Mouse (Mus musculus) kidney, postnatal 0 days (tissue): ENCODE data around the gene 9930104L06Rik. TPM values are rescaled to one million over a fixed set of nuclear protein-coding genes. Genes with fewer than 3 reads are reported as not detected.

Source experiments
- ATAC-seq: fragments of 200-750 bp; cut with Nextera tagmentation; replicated peaks from 2 replicates; pipeline ENCODE4 v1.8.0; 2017; ENCODE audit warnings: low read depth, moderate number of reproducible peaks, moderate TSS enrichment, moderate library complexity; ENCODE audit not compliant: low FRiP score
- DNase-seq: peaks from one replicate; pipeline ENCODE4 v3.0.0-alpha.2; 2016; ENCODE audit warnings: low spot score
- H3K27ac ChIP-seq: fragments of 300-500 bp; sonication (generic); 2 replicates; pipeline ENCODE4 v1.5.1; 2014; ENCODE audit warnings: mild to moderate bottlenecking
- H3K27me3 ChIP-seq: fragments of 300-500 bp; sonication (generic); 2 replicates; pipeline ENCODE4 v1.6.1; 2014; ENCODE audit warnings: low read length, mixed read lengths; ENCODE audit not compliant: insufficient read depth
- H3K36me3 ChIP-seq: fragments of 300-500 bp; sonication (generic); 2 replicates; pipeline ENCODE4 v1.6.1; 2014; ENCODE audit warnings: low read length, mixed read lengths; ENCODE audit not compliant: insufficient read depth
- H3K4me1 ChIP-seq: fragments of 300-500 bp; sonication (generic); replicated peaks from 2 replicates; pipeline ENCODE4 v1.6.1; 2014; ENCODE audit warnings: antibody characterized with exemption, low read length, mixed read lengths; ENCODE audit not compliant: insufficient read depth
- H3K4me2 ChIP-seq: fragments of 300-500 bp; sonication (generic); 2 replicates; pipeline ENCODE4 v1.6.1; 2014; ENCODE audit warnings: mild to moderate bottlenecking, low read length, moderate library complexity, mixed read lengths
- H3K4me3 ChIP-seq: fragments of 300-500 bp; sonication (generic); replicated peaks from 2 replicates; pipeline ENCODE4 v1.5.1; 2014; ENCODE audit warnings: low read depth, low read length
- H3K9ac ChIP-seq: fragments of 300-500 bp; sonication (generic); 2 replicates; pipeline ENCODE4 v1.6.1; 2014; ENCODE audit warnings: low read depth, low read length
- H3K9me3 ChIP-seq: fragments of 300-500 bp; sonication (generic); replicated peaks from 2 replicates; pipeline ENCODE4 v1.6.1; 2016; ENCODE audit warnings: low read length, inconsistent platforms, mixed read lengths
- CTCF ChIP-seq: IDR thresholded peaks from 2 replicates; pipeline ENCODE4 v1.5.1; 2016; ENCODE audit warnings: antibody characterized with exemption, low read depth, mild to moderate bottlenecking, moderate library complexity
- WGBS: fragments of 180-500 bp; shearing (Covaris S2); extraction: QIAGEN DNeasy Blood & Tissue Kit; methylation state at CpG from one replicate; pipeline ENCODE4 v1.1.7; 2014; 5-methylcytosine and 5-hydroxymethylcytosine counted together
- polyA plus RNA-seq: library from polyadenylated mRNA; unstranded; fragments of >200 nt; fragmentation: Nextera tagmentation; extraction: Ambion mirVana; gene quantifications from 2 replicates; pipeline ENCODE4 v1.2.1, GENCODE M21; 2015

The 9930104L06Rik gene
- polyA plus RNA-seq, 1 experiment from 2014 or later = 7.4 TPM

DNA sequence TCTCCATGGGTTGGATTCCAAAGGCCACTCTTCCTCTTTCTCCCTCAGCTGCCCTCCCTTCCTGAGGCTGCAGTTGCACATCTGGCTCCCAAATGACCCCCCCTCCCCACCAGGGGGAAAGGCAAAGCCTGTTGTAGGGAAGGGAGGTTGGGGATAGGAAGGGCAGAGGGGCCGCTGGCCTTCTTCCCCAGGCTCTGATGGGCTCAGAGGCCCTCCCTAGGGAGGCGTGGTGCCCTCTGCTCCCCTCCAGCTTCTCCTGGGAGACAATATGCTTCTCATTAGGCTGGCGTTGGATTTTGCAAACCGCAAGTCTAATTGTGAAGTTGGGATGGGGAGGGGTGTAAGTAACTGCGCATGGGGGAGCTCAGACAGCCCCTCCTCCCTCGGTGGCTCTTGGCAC, 31.9 kb downstream of the 9930104L06Rik start:
- WGBS = 65% methylated on average over 6 of the region's 6 CpGs
- Histone ChIP-seq H3K4me1 (no peaks in the 10 kb centered on the region), H3K4me2 (no peak overlapping the region), H3K27me3 (no peaks in the 10 kb centered on the region), H3K9me3 (no peaks in the 10 kb centered on the region), H3K36me3 (no peaks in the 10 kb centered on the region), H3K27ac (no peak overlapping the region), H3K4me3 (no peak overlapping the region), H3K9ac (no peak overlapping the region)
- DNase-seq (no peak), ATAC-seq (no peak)
- TF ChIP-seq CTCF = no peak

DNA sequence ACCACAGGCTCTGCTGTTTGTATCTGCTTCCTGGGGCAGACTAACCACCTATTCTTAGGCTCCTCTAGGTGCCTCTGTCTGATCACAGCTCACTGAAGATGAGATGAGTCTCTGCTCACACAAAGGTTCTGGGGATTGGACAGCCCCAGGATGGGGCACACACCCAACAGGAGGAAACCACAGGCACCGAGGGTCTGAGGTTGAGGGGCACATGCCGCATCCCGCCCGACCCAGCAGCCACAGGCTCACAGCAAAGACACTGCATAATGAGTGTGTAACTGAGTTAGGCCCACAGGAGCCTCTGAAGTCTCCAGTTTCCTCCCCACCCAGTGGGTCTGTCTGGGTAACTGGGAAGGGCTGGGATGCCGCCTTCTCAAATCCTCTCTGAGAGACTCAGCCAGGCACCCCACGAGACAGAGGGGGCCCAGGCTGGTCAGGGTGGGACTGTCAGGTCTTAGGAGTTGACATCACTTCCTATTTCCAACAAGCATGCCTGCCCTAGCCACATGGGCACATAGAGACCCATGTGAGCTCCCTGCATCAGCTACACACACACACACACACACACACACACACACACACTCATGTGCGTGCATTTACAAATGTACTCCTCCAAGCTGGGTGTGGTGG, 32.5 kb downstream of the 9930104L06Rik start:
- Histone ChIP-seq H3K4me1 (no peaks in the 10 kb centered on the region), H3K27ac (no peak overlapping the region), H3K9ac (no peak overlapping the region), H3K27me3 (no peaks in the 10 kb centered on the region), H3K9me3 (no peaks in the 10 kb centered on the region), H3K4me2 (no peak overlapping the region), H3K36me3 (no peaks in the 10 kb centered on the region), H3K4me3 (no peak overlapping the region)
- TF ChIP-seq CTCF = no peak
- no peak for ATAC-seq
- DNase-seq = no peak
- 74% methylated on average over 7 of the region's 7 CpGs for WGBS

DNA sequence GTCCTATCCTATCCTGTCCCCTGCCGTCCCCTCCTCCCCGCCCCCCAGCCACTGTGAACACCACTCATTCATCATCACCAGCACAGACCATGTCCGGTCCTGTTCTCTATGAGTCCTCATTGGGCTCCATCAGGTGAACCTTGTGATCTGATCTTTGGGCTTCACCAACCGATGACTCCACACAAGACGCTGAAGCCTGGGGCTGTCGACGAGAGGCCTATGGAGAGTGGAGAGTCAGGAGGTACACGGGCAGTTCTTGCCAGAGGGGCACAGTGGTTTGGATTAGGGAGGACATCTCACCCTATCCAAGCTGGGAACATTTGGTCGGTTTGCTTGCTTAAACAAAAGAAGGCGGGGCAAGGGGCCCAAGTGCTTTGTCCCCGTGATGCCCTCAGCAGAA, 33.3 kb downstream of the 9930104L06Rik start:
- Histone ChIP-seq H3K36me3 (no peaks in the 10 kb centered on the region), H3K4me1 (no peaks in the 10 kb centered on the region), H3K27me3 (no peaks in the 10 kb centered on the region), H3K9ac (no peak overlapping the region), H3K4me2 (no peak overlapping the region), H3K4me3 (no peak overlapping the region), H3K9me3 (no peaks in the 10 kb centered on the region), H3K27ac (no peak overlapping the region)
- TF ChIP-seq CTCF = no peak
- ATAC-seq (no peak), DNase-seq (no peak)
- 66% methylated on average over 11 of the region's 11 CpGs for WGBS

DNA sequence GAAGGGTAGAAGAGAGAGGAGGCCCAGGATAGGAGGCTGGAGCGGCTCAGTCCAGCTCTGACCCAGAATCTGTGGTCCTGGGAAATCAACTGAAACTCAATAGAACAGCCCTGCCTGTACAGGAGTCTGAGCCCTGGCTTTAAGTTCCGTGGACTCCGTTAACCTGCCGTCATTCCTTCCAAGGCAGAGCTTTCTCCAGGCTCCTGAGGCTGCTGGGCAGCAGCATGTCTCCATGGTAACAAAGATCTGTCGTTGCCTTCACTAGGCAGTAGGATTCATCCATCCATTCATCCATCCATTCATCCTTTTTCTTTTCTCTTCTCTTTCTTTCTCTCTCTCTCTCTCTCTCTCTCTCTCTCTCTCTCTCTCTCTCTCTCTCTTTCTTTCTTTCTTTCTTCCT, 33.8 kb downstream of the 9930104L06Rik start:
- no peaks in the 10 kb centered on the region for H3K36me3 ChIP-seq
- ATAC-seq (no peak), DNase-seq (no peak)
- TF ChIP-seq CTCF = no peak
- no peak overlapping the region for H3K27ac ChIP-seq
- H3K4me2 ChIP-seq = no peak overlapping the region
- H3K4me1 ChIP-seq = no peaks in the 10 kb centered on the region
- no peak overlapping the region for H3K4me3 ChIP-seq
- no peaks in the 10 kb centered on the region for H3K27me3 ChIP-seq
- no peaks in the 10 kb centered on the region for H3K9me3 ChIP-seq
- H3K9ac ChIP-seq = no peak overlapping the region
- WGBS = 39% methylated on average over 5 of the region's 5 CpGs

DNA sequence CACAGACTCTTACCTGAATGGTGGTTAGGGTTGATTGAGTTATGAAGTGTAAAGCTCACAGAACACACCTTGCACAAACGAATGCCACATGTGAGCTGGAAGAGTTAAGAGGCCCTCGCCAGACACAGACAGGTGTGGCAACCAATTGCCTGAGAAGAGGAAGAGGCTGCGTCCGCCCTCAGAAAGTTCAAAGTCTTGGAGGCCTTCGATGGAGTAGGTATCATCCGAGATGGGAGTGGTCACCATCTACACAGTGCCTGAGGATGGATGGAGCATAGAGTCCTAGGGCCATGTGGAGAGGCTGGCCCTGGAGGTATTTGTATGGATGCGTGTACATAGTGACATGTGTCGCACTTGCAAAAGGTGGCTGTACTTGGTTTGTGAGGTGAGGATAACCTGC, 34.2 kb downstream of the 9930104L06Rik start:
- Histone ChIP-seq H3K4me3 (no peak overlapping the region), H3K9me3 (no peaks in the 10 kb centered on the region), H3K4me1 (no peaks in the 10 kb centered on the region), H3K27ac (no peak overlapping the region), H3K27me3 (no peaks in the 10 kb centered on the region), H3K4me2 (no peak overlapping the region), H3K9ac (no peak overlapping the region), H3K36me3 (no peaks in the 10 kb centered on the region)
- 83% methylated on average over 8 of the region's 8 CpGs for WGBS
- TF ChIP-seq CTCF = no peak
- ATAC-seq (no peak), DNase-seq (no peak)

DNA sequence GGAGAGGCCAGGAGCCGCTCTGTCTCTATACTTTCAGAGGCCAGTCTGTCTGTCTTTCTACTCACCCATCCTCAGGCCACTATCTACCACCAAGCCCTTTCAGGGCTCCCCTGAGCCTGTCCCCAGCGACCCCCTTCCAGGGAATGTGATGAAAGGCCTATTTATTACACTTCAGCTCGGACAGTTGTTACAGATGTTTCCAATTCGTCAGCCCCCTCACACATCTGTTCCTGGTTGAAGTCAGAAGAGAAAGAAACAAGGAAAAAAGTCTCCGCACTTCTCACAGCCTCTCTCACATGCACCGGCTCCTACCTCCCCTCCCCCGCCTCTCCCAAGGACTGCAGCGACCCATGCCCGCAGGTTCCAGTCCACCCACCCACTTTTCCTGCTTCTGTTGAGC, 35.5 kb downstream of the 9930104L06Rik start:
- H3K27ac ChIP-seq = no peak overlapping the region
- no peaks in the 10 kb centered on the region for H3K27me3 ChIP-seq
- H3K9ac ChIP-seq = no peak overlapping the region
- no peak overlapping the region for H3K4me2 ChIP-seq
- H3K4me3 ChIP-seq = no peak overlapping the region
- no peaks in the 10 kb centered on the region for H3K9me3 ChIP-seq
- no peak for ATAC-seq
- WGBS = 36% methylated on average over 9 of the region's 9 CpGs
- no peaks in the 10 kb centered on the region for H3K36me3 ChIP-seq
- TF ChIP-seq CTCF = no peak
- H3K4me1 ChIP-seq = no peaks in the 10 kb centered on the region
- no peak for DNase-seq

DNA sequence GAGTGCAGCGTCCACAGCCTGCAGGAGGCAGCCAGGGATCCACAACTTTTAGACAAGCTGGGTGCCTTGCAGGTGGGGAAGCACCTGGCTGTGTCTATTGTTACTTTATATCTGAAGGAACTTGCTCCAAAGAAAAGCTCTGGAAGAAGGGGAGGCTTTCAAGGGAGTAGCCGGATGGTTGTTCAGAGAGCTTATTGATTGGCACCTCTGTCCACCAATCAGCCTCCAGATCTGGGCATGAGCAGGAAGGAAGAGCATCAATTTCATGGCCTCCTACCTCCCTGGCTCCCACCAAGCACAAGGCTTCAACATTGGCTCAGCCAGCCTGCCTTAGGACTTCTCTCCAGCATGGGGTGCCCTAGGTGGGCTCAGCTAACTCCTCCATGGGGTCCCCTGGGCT, 36.4 kb downstream of the 9930104L06Rik start:
- no peaks in the 10 kb centered on the region for H3K36me3 ChIP-seq
- H3K4me3 ChIP-seq = no peak overlapping the region
- 82% methylated on average over 2 of the region's 2 CpGs for WGBS
- H3K27me3 ChIP-seq = no peaks in the 10 kb centered on the region
- no peak overlapping the region for H3K9ac ChIP-seq
- no peaks in the 10 kb centered on the region for H3K4me1 ChIP-seq
- DNase-seq = no peak
- no peaks in the 10 kb centered on the region for H3K9me3 ChIP-seq
- H3K27ac ChIP-seq = no peak overlapping the region
- ATAC-seq = no peak
- no peak overlapping the region for H3K4me2 ChIP-seq
- no peak for TF ChIP-seq CTCF
